ENCODE assay signal across 11 mouse cellular contexts in genomic region chr7:119859476-119859875, GRCm38 (mm10). TPM values are rescaled to one million over a fixed set of nuclear protein-coding genes. Genes with fewer than 3 reads are reported as not detected.
DNase-seq lines count a peak whose midpoint lies in the region; ATAC-seq and TF ChIP-seq lines count a peak whose summit lies in the region.
"Had no signal": no experiment of that assay in that cellular context is flagged by ENCODE, and none has a peak within 500 bp of the region (broad histone marks: within the 10 kb centered on the region; RNA-seq: fewer than 3 reads in every experiment).

No protein-coding gene starts in this region.

- H3K27me3 ChIP-seq in kidney, postnatal 0 days (ENCODE audit: insufficient read depth, low read length), result no peaks in the 10 kb centered on the region
- H3K27me3 ChIP-seq: embryonic facial prominence, embryonic 12.5 days; midbrain, embryonic 15.5 days had no signal

- H3K9me3 ChIP-seq in kidney, postnatal 0 days (replicated peaks; ENCODE audit: low read length), result no peaks in the 10 kb centered on the region
- H3K9me3 ChIP-seq: embryonic facial prominence, embryonic 12.5 days; midbrain, embryonic 15.5 days had no signal

- peaks cover 14% of the 10 kb centered on the region; the same call in 1 of the 2 replicates for H3K36me3 ChIP-seq in kidney, postnatal 0 days (ENCODE audit: insufficient read depth, low read length)

- no peak overlapping the region for H3K4me2 ChIP-seq in kidney, postnatal 0 days (ENCODE audit: low read length)
- H3K4me2 ChIP-seq: embryonic facial prominence, embryonic 12.5 days; hindbrain, embryonic 14.5 days; midbrain, embryonic 15.5 days had no signal

- peak; percentile 48 for TF ChIP-seq CTCF in kidney, postnatal 0 days (IDR thresholded peaks at IDR 0.05; ENCODE audit: low read depth)

- WGBS in kidney, postnatal 0 days, result 84% methylated on average over 6 of the region's 6 CpGs

- H3K4me3 ChIP-seq in kidney, postnatal 0 days (replicated peaks; ENCODE audit: low read depth, low read length), result no peak overlapping the region
- H3K4me3 ChIP-seq: embryonic facial prominence, embryonic 12.5 days; midbrain, embryonic 15.5 days had no signal

- no peak overlapping the region for H3K9ac ChIP-seq in kidney, postnatal 0 days (ENCODE audit: low read depth, low read length)
- H3K9ac ChIP-seq: embryonic facial prominence, embryonic 12.5 days; hindbrain, embryonic 14.5 days; midbrain, embryonic 15.5 days had no signal

- H3K27ac ChIP-seq in kidney, postnatal 0 days, result no peak overlapping the region
- H3K27ac ChIP-seq: embryonic facial prominence, embryonic 12.5 days; hindbrain, embryonic 14.5 days; midbrain, embryonic 15.5 days had no signal

- no peak for ATAC-seq in cerebellum, adult (ENCODE audit: insufficient number of reproducible peaks, low FRiP score, low TSS enrichment)
- no peak for ATAC-seq in kidney, postnatal 0 days (replicated peaks; ENCODE audit: low FRiP score, low read depth)
- ATAC-seq: midbrain, embryonic 15.5 days had no signal

- no peaks in the 10 kb centered on the region for H3K4me1 ChIP-seq in kidney, postnatal 0 days (replicated peaks; ENCODE audit: insufficient read depth, low read length)

- peak; percentile 4 for DNase-seq in cerebellum, adult 11-12 months
- no peak for DNase-seq in kidney, postnatal 0 days (ENCODE audit: low spot score)
- DNase-seq in kidney, adult 18-20 months, result no peak
- DNase-seq in ES-CJ7 (ENCODE audit: low read depth, low spot score), result peak; percentile 33
- DNase-seq in lung, postnatal 10 days, result peak; percentile 21
- no peak for DNase-seq in ovary, postnatal 10 days (ENCODE audit: low spot score)
- no peak for DNase-seq in spleen, adult 12 weeks (ENCODE audit: low spot score)

RNA-seq across cellular contexts. Expression of gene Lyrm1, which starts 36.2 kb away (rescaled TPM):
- 8.5 and 9.3 TPM in 2 replicates for polyA plus RNA-seq in kidney, postnatal 0 days (2015; fragmentation: Nextera tagmentation; extraction: Ambion mirVana)

RNA-seq across cellular contexts. Expression of gene Dcun1d3, which starts 36.6 kb away (rescaled TPM):
- 7.0 and 7.2 TPM in 2 replicates for polyA plus RNA-seq in kidney, postnatal 0 days (2015; fragmentation: Nextera tagmentation; extraction: Ambion mirVana)

Comparison
In these comparisons a context has a peak if more than half of its experiments do, and no peak if none do; other contexts are left out.
1. DNase-seq: peak in cerebellum, adult 11-12 months (single experiment), ES-CJ7 (single experiment) and lung, postnatal 10 days (single experiment); none in kidney, postnatal 0 days (single experiment), kidney, adult 18-20 months (single experiment), ovary, postnatal 10 days (single experiment) and spleen, adult 12 weeks (single experiment).